Mouse (Mus musculus) megakaryocyte, embryonic 14.5 days (primary cell): ENCODE data around the gene Ttc33.

Experiments
- FLI1 ChIP-seq: IDR thresholded peaks from 2 replicates; pipeline ENCODE4 v1.6.1; 2012; ENCODE audit warnings: low read length, inconsistent platforms, mixed read lengths
- GATA1 ChIP-seq: IDR thresholded peaks from 3 replicates; pipeline ENCODE4 v1.6.1; 2012; ENCODE audit warnings: mixed read lengths, low read length, inconsistent platforms, borderline replicate concordance

DNA sequence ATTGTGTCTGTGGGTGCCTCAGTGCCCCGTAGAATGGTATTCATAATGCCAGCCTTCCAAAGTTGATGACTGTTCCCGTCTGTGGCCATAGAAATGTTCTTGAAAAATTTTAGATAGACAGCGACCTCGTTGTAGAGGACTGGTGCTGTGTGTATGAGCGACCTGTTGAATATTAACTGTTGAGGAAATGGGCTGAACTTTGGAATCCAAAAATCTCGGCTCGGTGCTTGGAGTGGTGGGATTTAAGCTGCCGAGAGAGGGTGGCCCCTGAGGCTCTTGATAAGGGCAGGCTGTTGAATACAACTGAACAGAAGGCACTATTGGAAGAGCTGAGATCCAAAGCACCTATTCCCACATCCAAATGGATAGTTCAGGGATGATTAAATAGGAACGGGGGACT lies 30.7 kb upstream of the Ttc33 start:
- TF ChIP-seq FLI1 (no peak), GATA1 (no peak)
